Mouse (Mus musculus) neutrophil, adult 83 days (primary cell): ENCODE measurements around the gene Anapc11. TPM values are rescaled to one million over a fixed set of nuclear protein-coding genes. Genes with fewer than 3 reads are reported as not detected.

ENCODE experiments used
- total RNA-seq, 2 experiments: library from RNA; stranded (reverse); gene quantifications; one replicate each; pipeline ENCODE4 v1.2.4; 2023

Anapc11 gene
- total RNA-seq, result 10 to 100 TPM; 49.3 to 52.8 TPM

GRCm38 (mm10) chr11:120598283-120598989 lies at the start of gene Anapc11, which contains the start of gene Alyref:
Anapc11 (plus strand) TSS chr11:120598421.
Alyref (minus strand) TSS chr11:120598365.

GRCm38 (mm10) chr11:120549168-120549945 lies 48.9 kb upstream of the Anapc11 start, which contains the start of gene Mcrip1:
Mcrip1 (minus strand) TSS chr11:120549727.

GRCm38 (mm10) chr11:120550810-120551440 lies 47.3 kb upstream of the Anapc11 start, which contains the start of gene Ppp1r27:
Ppp1r27 (minus strand) TSS chr11:120551132.

GRCm38 (mm10) chr11:120572752-120573584 lies 25.3 kb upstream of the Anapc11 start, which contains the start of gene P4hb:
P4hb (minus strand) TSS chr11:120573253.

GRCm38 (mm10) chr11:120581490-120582267 lies 16.5 kb upstream of the Anapc11 start, which contains the start of gene Arhgdia:
Arhgdia (minus strand) TSS chr11:120581624.

GRCm38 (mm10) chr11:120608241-120609034 lies 10.2 kb downstream of the Anapc11 start, which contains the start of gene Npb:
Npb (plus strand) TSS chr11:120608477.

GRCm38 (mm10) chr11:120617519-120618112 lies 19.4 kb downstream of the Anapc11 start, which contains the start of gene Pcyt2:
Pcyt2 (minus strand) TSS chr11:120617936.

GRCm38 (mm10) chr11:120625152-120625775 lies 27.0 kb downstream of the Anapc11 start, which contains the start of gene Sirt7:
Sirt7 (minus strand) TSS chr11:120625240.

GRCm38 (mm10) chr11:120633520-120634343 lies 35.5 kb downstream of the Anapc11 start, which contains the start of gene Mafg:
Mafg (minus strand) TSS chr11:120633600.

GRCm38 (mm10) chr11:120643601-120643987 lies 45.4 kb downstream of the Anapc11 start, which contains the start of gene Pycr1:
Pycr1 (minus strand) TSS chr11:120643769.

GRCm38 (mm10) chr11:120648001-120648476 lies 49.8 kb downstream of the Anapc11 start, which contains the start of gene Myadml2:
Myadml2 (minus strand) TSS chr11:120648158.

Other genes with a start within 250 kb of the Anapc11 start
- 1,000 to 10,000 TPM; 3,735 to 3,853 TPM for gene Actg1, start 249.9 kb upstream of the Anapc11 start, total RNA-seq
- gene Fscn2, start 236.9 kb upstream of the Anapc11 start, total RNA-seq, result under 1 TPM; 0.53 to 0.61 TPM
- 10 to 100 TPM; 11.2 to 13.9 TPM for gene Faap100, start 219.7 kb upstream of the Anapc11 start, total RNA-seq
- gene Nploc4, start 160.7 kb upstream of the Anapc11 start, total RNA-seq, result 10 to 100 TPM; 48.6 to 50.6 TPM
- gene Tspan10, start 155.8 kb upstream of the Anapc11 start, total RNA-seq, result 1 to 10 TPM in 1 of 2 experiments, not detected in 1; 6.7 TPM
- not detected for gene Pde6g, start 144.9 kb upstream of the Anapc11 start, total RNA-seq
- 1 to 10 TPM; 4.1 to 7.9 TPM for gene Oxld1, start 140.4 kb upstream of the Anapc11 start, total RNA-seq
- 10 to 100 TPM; 12.4 to 14.5 TPM for gene Ccdc137, start 140.3 kb upstream of the Anapc11 start, total RNA-seq
- 10 to 100 TPM in 1 of 2 experiments, 1 to 10 TPM in 1; 8.7 to 10.5 TPM for gene Arl16, start 130.8 kb upstream of the Anapc11 start, total RNA-seq
- 10 to 100 TPM; 18.3 to 23.1 TPM for gene Mrpl12, start 113.8 kb upstream of the Anapc11 start, total RNA-seq
- 10 to 100 TPM; 16.4 to 19.3 TPM for gene Slc25a10, start 106.6 kb upstream of the Anapc11 start, total RNA-seq
- gene Gcgr, start 67.7 kb upstream of the Anapc11 start, total RNA-seq, result not detected
- gene Mcrip1, start 48.7 kb upstream of the Anapc11 start, total RNA-seq, result 10 to 100 TPM; 34.2 to 37.3 TPM
- under 1 TPM in 1 of 2 experiments, not detected in 1; 0.75 TPM for gene Ppp1r27, start 47.3 kb upstream of the Anapc11 start, total RNA-seq
- 100 to 1,000 TPM; 266 to 274 TPM for gene P4hb, start 25.2 kb upstream of the Anapc11 start, total RNA-seq
- 100 to 1,000 TPM; 361 to 393 TPM for gene Arhgdia, start 16.8 kb upstream of the Anapc11 start, total RNA-seq
- gene Alyref, start 56 bp upstream of the Anapc11 start, total RNA-seq, result 100 to 1,000 TPM; 143 to 147 TPM
- gene Npb, start 10.1 kb downstream of the Anapc11 start, total RNA-seq, result 1 to 10 TPM; 1.2 to 1.5 TPM
- gene Pcyt2, start 19.5 kb downstream of the Anapc11 start, total RNA-seq, result 10 to 100 TPM; 37.2 to 38.3 TPM
- gene Sirt7, start 26.8 kb downstream of the Anapc11 start, total RNA-seq, result 100 to 1,000 TPM; 119 to 120 TPM
- 100 to 1,000 TPM; 107 to 135 TPM for gene Mafg, start 35.2 kb downstream of the Anapc11 start, total RNA-seq
- gene Pycr1, start 45.3 kb downstream of the Anapc11 start, total RNA-seq, result 1 to 10 TPM; 1.1 to 1.2 TPM
- gene Myadml2, start 49.7 kb downstream of the Anapc11 start, total RNA-seq, result not detected
- under 1 TPM in 1 of 2 experiments, not detected in 1; 0.39 TPM for gene Notum, start 62.8 kb downstream of the Anapc11 start, total RNA-seq
- gene Aspscr1, start 74.6 kb downstream of the Anapc11 start, total RNA-seq, result 10 to 100 TPM; 85.4 to 88.2 TPM
- 10 to 100 TPM; 33.5 to 39.0 TPM for gene Cenpx, start 115.3 kb downstream of the Anapc11 start, total RNA-seq
- 10 to 100 TPM; 12.8 to 17.1 TPM for gene Lrrc45, start 115.5 kb downstream of the Anapc11 start, total RNA-seq
- under 1 TPM in 1 of 2 experiments, not detected in 1; 0.33 TPM for gene Rac3, start 123.0 kb downstream of the Anapc11 start, total RNA-seq
- gene Dcxr, start 128.9 kb downstream of the Anapc11 start, total RNA-seq, result 1 to 10 TPM; 8.3 to 8.5 TPM
- 1 to 10 TPM; 7.3 to 9.0 TPM for gene Cbr2, start 133.7 kb downstream of the Anapc11 start, total RNA-seq
- gene Hmga1b, start 164.4 kb downstream of the Anapc11 start, total RNA-seq, result 10 to 100 TPM; 40.0 to 43.8 TPM
- 10 to 100 TPM; 14.0 to 15.3 TPM for gene Rfng, start 185.8 kb downstream of the Anapc11 start, total RNA-seq
- 10 to 100 TPM; 38.0 to 39.9 TPM for gene Gps1, start 185.9 kb downstream of the Anapc11 start, total RNA-seq
- gene Dus1l, start 198.0 kb downstream of the Anapc11 start, total RNA-seq, result 10 to 100 TPM; 31.0 to 32.0 TPM
- gene Fasn, start 226.1 kb downstream of the Anapc11 start, total RNA-seq, result 10 to 100 TPM; 28.3 to 29.7 TPM